Mouse (Mus musculus): ENCODE results near the gene Hist1h4k. TPM values are rescaled to one million over a fixed set of nuclear protein-coding genes. Genes with fewer than 3 reads are reported as not detected.
"Not testable (repeated sequence)": the region's sequence is repeated elsewhere in the genome, so short reads cannot be mapped to it uniquely, and the experiment has no call there.

Gene Hist1h4k
- polyA plus RNA-seq, 1 experiment from 2014 or later = not detected

- Histone ChIP-seq H3K4me3 (ENCODE audit: low read length) (peak within 1 kb of the TSS; percentile 51), H3K4me2 (ENCODE audit: low read length) (peak within 1 kb of the TSS; percentile 85), H3K9ac (ENCODE audit: low read depth, low read length) (peak within 1 kb of the TSS; percentile 64), H3K27ac (ENCODE audit: low read depth, low read length) (peak within 1 kb of the TSS; percentile 93)
- under 1% methylated on average over 34 of the region's 56 CpGs for WGBS
- H3K4me1 ChIP-seq (ENCODE audit: control insufficient read depth, insufficient read depth, low read depth, low read length); H3K27me3 ChIP-seq (replicated peaks; ENCODE audit: control insufficient read depth, insufficient read depth, low read length); H3K9me3 ChIP-seq (ENCODE audit: control insufficient read depth, low read length); H3K36me3 ChIP-seq (ENCODE audit: control insufficient read depth, insufficient read depth, low read length): not testable (repeated sequence)
- peak; percentile 92 for ATAC-seq
Observed at GRCm38 (mm10) chr13:21734906-21735767, 15.2 kb downstream of the Hist1h4k start, which contains the start of gene Hist1h4j. TSS of gene Hist1h4j (plus strand) at chr13:21735064.

- peak overlapping the region; percentile 85 for H3K4me2 ChIP-seq (ENCODE audit: low read length)
- peak overlapping the region; percentile 93 for H3K27ac ChIP-seq (ENCODE audit: low read depth, low read length)
- H3K9ac ChIP-seq (ENCODE audit: low read depth, low read length) = peak overlapping the region; percentile 64
- peak overlapping the region; percentile 51 for H3K4me3 ChIP-seq (ENCODE audit: low read length)
- peak; percentile 82 for ATAC-seq
- no peaks in the 10 kb centered on the region for H3K36me3 ChIP-seq (ENCODE audit: control insufficient read depth, insufficient read depth, low read length)
- H3K9me3 ChIP-seq (ENCODE audit: control insufficient read depth, low read length) = no peaks in the 10 kb centered on the region
- WGBS = under 1% methylated on average over 21 of the region's 21 CpGs
- H3K4me1 ChIP-seq (ENCODE audit: control insufficient read depth, insufficient read depth, low read depth, low read length) = peaks cover 10% of the 10 kb centered on the region
- H3K27me3 ChIP-seq (replicated peaks; ENCODE audit: control insufficient read depth, insufficient read depth, low read length) = no peaks in the 10 kb centered on the region
Observed at GRCm38 (mm10) chr13:21734010-21734905, 16.0 kb downstream of the Hist1h4k start.

- peak overlapping the region; percentile 64; the same call in 1 of the 2 replicates for H3K9ac ChIP-seq (ENCODE audit: low read depth, low read length)
Observed at GRCm38 (mm10) chr13:21733466-21733865, 16.8 kb downstream of the Hist1h4k start.

GRCm38 (mm10) chr13:21729544-21729943, 20.8 kb downstream of the Hist1h4k start:
- no peak overlapping the region for H3K4me3 ChIP-seq (ENCODE audit: low read length)
- 77% methylated on average over 1 of the region's 1 CpGs for WGBS
- no peak for ATAC-seq

More at GRCm38 (mm10) chr13:21733466-21733865, 16.8 kb downstream of the Hist1h4k start:
- H3K4me1 ChIP-seq (ENCODE audit: control insufficient read depth, insufficient read depth, low read depth, low read length) = peaks cover 10% of the 10 kb centered on the region
- no peaks in the 10 kb centered on the region for H3K9me3 ChIP-seq (ENCODE audit: control insufficient read depth, low read length)
- no peak overlapping the region; the same call in 1 of the 2 replicates for H3K4me2 ChIP-seq (ENCODE audit: low read length)
- ATAC-seq = peak; percentile 18
- no peaks in the 10 kb centered on the region for H3K36me3 ChIP-seq (ENCODE audit: control insufficient read depth, insufficient read depth, low read length)
- WGBS = 70% methylated on average over 5 of the region's 5 CpGs
- no peaks in the 10 kb centered on the region for H3K27me3 ChIP-seq (replicated peaks; ENCODE audit: control insufficient read depth, insufficient read depth, low read length)
- peak overlapping the region; percentile 93 for H3K27ac ChIP-seq (ENCODE audit: low read depth, low read length)
- H3K4me3 ChIP-seq (ENCODE audit: low read length) = no peak overlapping the region

GRCm38 (mm10) chr13:21727948-21728572, 22.2 kb downstream of the Hist1h4k start:
- H3K4me2 ChIP-seq (ENCODE audit: low read length) = no peak overlapping the region
- 0 out of 2 replicates have a peak, but pooled peaks have one; percentile 30 for ATAC-seq
- WGBS = 19% methylated on average over 11 of the region's 11 CpGs

More at GRCm38 (mm10) chr13:21729544-21729943, 20.8 kb downstream of the Hist1h4k start:
- Histone ChIP-seq H3K27ac (ENCODE audit: low read depth, low read length) (no peak overlapping the region), H3K27me3 (replicated peaks; ENCODE audit: control insufficient read depth, insufficient read depth, low read length) (no peaks in the 10 kb centered on the region), H3K36me3 (ENCODE audit: control insufficient read depth, insufficient read depth, low read length) (no peaks in the 10 kb centered on the region), H3K4me1 (ENCODE audit: control insufficient read depth, insufficient read depth, low read depth, low read length) (peaks cover 5% of the 10 kb centered on the region; the same call in 1 of the 2 replicates), H3K9me3 (ENCODE audit: control insufficient read depth, low read length) (no peaks in the 10 kb centered on the region), H3K4me2 (ENCODE audit: low read length) (no peak overlapping the region), H3K9ac (ENCODE audit: low read depth, low read length) (no peak overlapping the region)

GRCm38 (mm10) chr13:21722993-21723836, 27.1 kb downstream of the Hist1h4k start:
- 36% methylated on average over 5 of the region's 5 CpGs for WGBS
- no peak overlapping the region for H3K4me3 ChIP-seq (ENCODE audit: low read length)
- H3K4me1 ChIP-seq (ENCODE audit: control insufficient read depth, insufficient read depth, low read depth, low read length) = peaks cover 11% of the 10 kb centered on the region
- H3K36me3 ChIP-seq (ENCODE audit: control insufficient read depth, insufficient read depth, low read length) = no peaks in the 10 kb centered on the region
- H3K4me2 ChIP-seq (ENCODE audit: low read length) = no peak overlapping the region
- no peak for ATAC-seq
- H3K9me3 ChIP-seq (ENCODE audit: control insufficient read depth, low read length) = no peaks in the 10 kb centered on the region
- H3K27me3 ChIP-seq (replicated peaks; ENCODE audit: control insufficient read depth, insufficient read depth, low read length) = no peaks in the 10 kb centered on the region
- H3K9ac ChIP-seq (ENCODE audit: low read depth, low read length) = no peak overlapping the region
- no peak overlapping the region for H3K27ac ChIP-seq (ENCODE audit: low read depth, low read length)

More at GRCm38 (mm10) chr13:21727948-21728572, 22.2 kb downstream of the Hist1h4k start:
- Histone ChIP-seq H3K4me3 (ENCODE audit: low read length) (no peak overlapping the region), H3K9ac (ENCODE audit: low read depth, low read length) (no peak overlapping the region), H3K9me3 (ENCODE audit: control insufficient read depth, low read length) (no peaks in the 10 kb centered on the region), H3K4me1 (ENCODE audit: control insufficient read depth, insufficient read depth, low read depth, low read length) (no peaks in the 10 kb centered on the region), H3K27me3 (replicated peaks; ENCODE audit: control insufficient read depth, insufficient read depth, low read length) (no peaks in the 10 kb centered on the region), H3K27ac (ENCODE audit: low read depth, low read length) (no peak overlapping the region), H3K36me3 (ENCODE audit: control insufficient read depth, insufficient read depth, low read length) (no peaks in the 10 kb centered on the region)

- H3K4me3 ChIP-seq (ENCODE audit: low read length) = peak overlapping the region; percentile 45
- ATAC-seq = peak; percentile 19; the same call in 1 of the 2 replicates
- H3K9ac ChIP-seq (ENCODE audit: low read depth, low read length) = peak overlapping the region; percentile 59
- no peaks in the 10 kb centered on the region for H3K36me3 ChIP-seq (ENCODE audit: control insufficient read depth, insufficient read depth, low read length)
- H3K27me3 ChIP-seq (replicated peaks; ENCODE audit: control insufficient read depth, insufficient read depth, low read length) = no peaks in the 10 kb centered on the region
- no peaks in the 10 kb centered on the region for H3K9me3 ChIP-seq (ENCODE audit: control insufficient read depth, low read length)
- peaks cover 15% of the 10 kb centered on the region for H3K4me1 ChIP-seq (ENCODE audit: control insufficient read depth, insufficient read depth, low read depth, low read length)
- H3K27ac ChIP-seq (ENCODE audit: low read depth, low read length) = peak overlapping the region; percentile 81
- H3K4me2 ChIP-seq (ENCODE audit: low read length) = peak overlapping the region; percentile 70
- 4% methylated on average over 6 of the region's 11 CpGs for WGBS
Observed at GRCm38 (mm10) chr13:21722373-21722925, 27.9 kb downstream of the Hist1h4k start.

Data from hindbrain, embryonic 16.5 days (tissue).